Mouse (Mus musculus) CH12.LX (cell line): ENCODE results near the gene Eif2ak3. TPM values are rescaled to one million over a fixed set of nuclear protein-coding genes. Genes with fewer than 3 reads are reported as not detected.
A peak's percentile ranks its signal among the peaks of the same experiment; 100 is the strongest.

Experiments used
- DNase-seq: peaks from one replicate; pipeline ENCODE4 v3.0.0-alpha.2; 2013; ENCODE audit errors: extremely low read depth
- H3K27ac ChIP-seq: 2 replicates; pipeline ENCODE4 v1.5.1; 2012; ENCODE audit warnings: low read depth, mild to moderate bottlenecking, control low read depth, moderate library complexity; ENCODE audit not compliant: insufficient read depth
- H3K27me3 ChIP-seq: replicated peaks from 2 replicates; pipeline ENCODE3; 2012; ENCODE audit warnings: inconsistent platforms
- H3K36me3 ChIP-seq, 2 experiments: replicated peaks in 1 of 2; 2 replicates each; pipeline versions ENCODE3 to v1.6.1; 2012; ENCODE audit warnings: inconsistent platforms in 1 of 2, low read length in 1 of 2, mild to moderate bottlenecking in 1 of 2, mixed read lengths in 1 of 2, moderate library complexity in 1 of 2; ENCODE audit not compliant: control insufficient read depth in 1 of 2, insufficient read depth in 1 of 2
- H3K4me1 ChIP-seq, 2 experiments: 2 replicates each; pipeline ENCODE4 v1.6.1; 2012; ENCODE audit warnings: inconsistent platforms in 1 of 2, moderate library complexity in 1 of 2; ENCODE audit not compliant: insufficient read depth in 2 of 2, control insufficient read depth in 1 of 2
- H3K4me2 ChIP-seq: 2 replicates; pipeline ENCODE4 v1.6.1; 2012; ENCODE audit warnings: low read depth, mild to moderate bottlenecking, control low read depth; ENCODE audit not compliant: poor library complexity, insufficient read depth, severe bottlenecking
- H3K4me3 ChIP-seq, 3 experiments: fragments of 150-350 bp in 1 of 3; sonication (generic) in 1 of 3; replicated peaks in 1 of 3; 2 replicates each; pipeline versions ENCODE3 to v1.5.1; 2011 to 2012; ENCODE audit warnings: low read depth in 2 of 3, low read length in 2 of 3, mild to moderate bottlenecking in 2 of 3, moderate library complexity in 2 of 3, control low read depth in 1 of 3, improper control_type of control experiment in 1 of 3, inconsistent platforms in 1 of 3, mixed read lengths in 1 of 3; ENCODE audit not compliant: poor library complexity in 1 of 3
- H3K79me2 ChIP-seq: replicated peaks from 2 replicates; pipeline ENCODE4 v1.6.1; 2012; ENCODE audit warnings: mild to moderate bottlenecking, moderate library complexity; ENCODE audit not compliant: control insufficient read depth, poor library complexity, insufficient read depth, severe bottlenecking; ENCODE audit errors: extremely low read depth
- H3K9ac ChIP-seq: 2 replicates; pipeline ENCODE4 v1.6.1; 2012; ENCODE audit warnings: low read depth, mild to moderate bottlenecking, control low read depth, moderate library complexity; ENCODE audit not compliant: insufficient read depth
- H3K9me3 ChIP-seq: replicated peaks from 2 replicates; pipeline ENCODE3; 2012; ENCODE audit warnings: low read length, inconsistent platforms, mixed read lengths
- BHLHE40 ChIP-seq: IDR thresholded peaks from 2 replicates; pipeline ENCODE4 v1.6.1; 2011; ENCODE audit warnings: mild to moderate bottlenecking, low read depth, low read length, improper control_type of control experiment
- CTCF ChIP-seq, 2 experiments: IDR thresholded peaks in 1 of 2; conservative IDR thresholded peaks in 1 of 2; 2 replicates each; pipeline ENCODE4 v1.5.1; 2011 to 2012; ENCODE audit warnings: low read depth in 2 of 2, low read length in 2 of 2, improper control_type of control experiment in 1 of 2, inconsistent platforms in 1 of 2, mild to moderate bottlenecking in 1 of 2, moderate library complexity in 1 of 2
- E2F4 ChIP-seq: IDR thresholded peaks from 2 replicates; pipeline ENCODE4 v1.6.1; 2011; ENCODE audit warnings: low read depth, low read length, improper control_type of control experiment; ENCODE audit not compliant: insufficient replicate concordance
- ELF1 ChIP-seq: IDR thresholded peaks from 2 replicates; pipeline ENCODE4 v1.6.1; 2014; ENCODE audit warnings: low read depth, mild to moderate bottlenecking, inconsistent platforms, low read length, improper control_type of control experiment
- EP300 ChIP-seq: IDR thresholded peaks from 2 replicates; pipeline ENCODE4 v1.6.1; 2011; ENCODE audit warnings: low read length, improper control_type of control experiment
- GABPA ChIP-seq: IDR thresholded peaks from 2 replicates; pipeline ENCODE4 v1.6.1; 2012; ENCODE audit warnings: low read depth, low read length, improper control_type of control experiment, inconsistent platforms; ENCODE audit not compliant: insufficient replicate concordance
- HCFC1 ChIP-seq: IDR thresholded peaks from 2 replicates; pipeline ENCODE4 v1.6.1; 2012; ENCODE audit warnings: low read depth, mild to moderate bottlenecking, inconsistent platforms, low read length, improper control_type of control experiment
- IRF4 ChIP-seq: IDR thresholded peaks from 2 replicates; pipeline ENCODE4 v1.6.1; 2014; ENCODE audit warnings: low read depth, mild to moderate bottlenecking, inconsistent platforms, low read length, improper control_type of control experiment
- JUN ChIP-seq: IDR thresholded peaks from 2 replicates; pipeline ENCODE4 v1.6.1; 2011; ENCODE audit warnings: low read depth, mild to moderate bottlenecking, low read length, improper control_type of control experiment, moderate library complexity; ENCODE audit not compliant: insufficient read depth
- KAT2A ChIP-seq: IDR thresholded peaks from 2 replicates; pipeline ENCODE4 v1.6.1; 2012; ENCODE audit warnings: low read length, improper control_type of control experiment, inconsistent platforms; ENCODE audit not compliant: insufficient replicate concordance
- MAFK ChIP-seq: IDR thresholded peaks from 2 replicates; pipeline ENCODE4 v1.6.1; 2011; ENCODE audit warnings: low read length, improper control_type of control experiment; ENCODE audit not compliant: insufficient replicate concordance
- MAZ ChIP-seq: IDR thresholded peaks from 2 replicates; pipeline ENCODE4 v1.6.1; 2012; ENCODE audit warnings: low read depth, mild to moderate bottlenecking, inconsistent platforms, low read length, improper control_type of control experiment, moderate library complexity
- MXI1 ChIP-seq: IDR thresholded peaks from 2 replicates; pipeline ENCODE4 v1.6.1; 2011; ENCODE audit warnings: mild to moderate bottlenecking, low read depth, low read length, improper control_type of control experiment
- MYC ChIP-seq: IDR thresholded peaks from 2 replicates; pipeline ENCODE4 v1.6.1; 2011; ENCODE audit warnings: low read depth, mild to moderate bottlenecking, improper control_type of control experiment, low read length
- NRF1 ChIP-seq: IDR thresholded peaks from 2 replicates; pipeline ENCODE4 v1.6.1; 2014; ENCODE audit warnings: low read depth, mild to moderate bottlenecking, inconsistent platforms, low read length, improper control_type of control experiment, moderate library complexity
- RAD21 ChIP-seq: IDR thresholded peaks from 2 replicates; pipeline ENCODE4 v1.6.1; 2011; ENCODE audit warnings: low read depth, mild to moderate bottlenecking, low read length, improper control_type of control experiment, moderate library complexity
- RCOR1 ChIP-seq: conservative IDR thresholded peaks from 2 replicates; pipeline ENCODE4 v1.6.1; 2012; ENCODE audit warnings: low read depth, mild to moderate bottlenecking, inconsistent platforms, low read length, improper control_type of control experiment
- SIN3A ChIP-seq: IDR thresholded peaks from 2 replicates; pipeline ENCODE4 v1.6.1; 2012; ENCODE audit warnings: low read length, improper control_type of control experiment, inconsistent platforms
- SMC3 ChIP-seq: IDR thresholded peaks from 2 replicates; pipeline ENCODE4 v1.6.1; 2011; ENCODE audit warnings: low read depth, low read length, improper control_type of control experiment
- UBTF ChIP-seq: IDR thresholded peaks from 2 replicates; pipeline ENCODE4 v1.6.1; 2012; ENCODE audit warnings: low read depth, mild to moderate bottlenecking, inconsistent platforms, low read length, improper control_type of control experiment, moderate library complexity
- USF2 ChIP-seq: conservative IDR thresholded peaks from 2 replicates; pipeline ENCODE4 v1.6.1; 2011; ENCODE audit warnings: low read depth, low read length, improper control_type of control experiment
- ZC3H11A ChIP-seq: IDR thresholded peaks from 2 replicates; pipeline ENCODE4 v1.6.1; 2012; ENCODE audit warnings: low read depth, mild to moderate bottlenecking, inconsistent platforms, low read length, improper control_type of control experiment
- ZNF384 ChIP-seq: IDR thresholded peaks from 2 replicates; pipeline ENCODE4 v1.6.1; 2012; ENCODE audit warnings: low read depth, low read length, improper control_type of control experiment, inconsistent platforms
- dilution Hi-C: fragments of 300-500 bp; cut with MboI; formaldehyde crosslinking; loops from 2 replicates; pipeline ENCODE4 v1.14.3; 2020; ENCODE audit warnings: low sequenced_read_pairs; ENCODE audit not compliant: extremely low pct_unique_long_range_greater_than_20kb, extremely low pct_ligation_motif_present
- in situ Hi-C: fragments of 300-500 bp; cut with MboI; formaldehyde crosslinking; loops from 3 replicates; pipeline ENCODE4 v1.14.3; 2019; ENCODE audit warnings: low sequenced_read_pairs, low pct_ligation_motif_present, low pct_unique_long_range_greater_than_20kb, mixed read lengths
- polyA plus RNA-seq: library from polyadenylated mRNA; unstranded; fragments of >175 nt; gene quantifications from 2 replicates; pipeline ENCODE4 v1.2.1, GENCODE M21; 2012; ENCODE audit warnings: low read depth; ENCODE audit not compliant: insufficient read length
- total RNA-seq, 2 experiments: library from RNA; depleted of rRNA; stranded (reverse); fragments of 300-350 nt in 1 of 2; fragments of >200 nt in 1 of 2; gene quantifications; 2 replicates each; pipeline ENCODE4 v1.2.3; 2012 to 2014

Gene Eif2ak3
- total and polyA plus RNA-seq, 3 experiments: 21.2 to 38.9 (median 23.1) TPM

- Histone ChIP-seq H3K9me3 (no peaks in the 10 kb centered on the region), H3K27me3 (no peaks in the 10 kb centered on the region), H3K36me3 (peaks cover 56 to 76% of the 10 kb centered on the region in 2 experiments), H3K4me1 (peaks cover 2 to 14% of the 10 kb centered on the region in 2 experiments; a peak in 3 of 4 replicates), H3K9ac (no peak overlapping the region), H3K27ac (no peak overlapping the region), H3K79me2 (peaks cover 5% of the 10 kb centered on the region), H3K4me3 (no peak overlapping the region), H3K4me2 (no peak overlapping the region)
- dilution Hi-C loops: no loop called here
- TF ChIP-seq EP300: no peak
- TF ChIP-seq RAD21: peak; percentile 91
- TF ChIP-seq SMC3: peak; percentile 96
- TF ChIP-seq UBTF: no peak
- peak; percentile 94 for TF ChIP-seq CTCF (conservative IDR thresholded peaks at IDR 0.05 in 1 of 2, IDR thresholded peaks at IDR 0.05 in 1 of 2; ENCODE audit: low read depth in 2 of 2, low read length in 2 of 2)
- peak; percentile 87 for TF ChIP-seq ZC3H11A
- TF ChIP-seq MAFK: peak; percentile 68; the same call in 1 of the 2 replicates
- TF ChIP-seq HCFC1: no peak
- TF ChIP-seq SIN3A: peak; percentile 31; the same call in 1 of the 2 replicates
- no peak for TF ChIP-seq E2F4
- TF ChIP-seq IRF4: no peak; the same call in 1 of the 2 replicates
- TF ChIP-seq MYC: peak; percentile 24; the same call in 1 of the 2 replicates
- in situ Hi-C loops: no loop called here
- DNase-seq: peak; percentile 76
Observed at GRCm38 (mm10) chr6:70880714-70881304, 36.5 kb downstream of the Eif2ak3 start.

GRCm38 (mm10) chr6:70887993-70888392 is 43.7 kb downstream of the Eif2ak3 start:
- Histone ChIP-seq H3K4me2 (no peak overlapping the region), H3K36me3 (peaks cover 85 to 90% of the 10 kb centered on the region in 2 experiments), H3K9ac (no peak overlapping the region), H3K27ac (no peak overlapping the region), H3K27me3 (no peaks in the 10 kb centered on the region), H3K9me3 (no peaks in the 10 kb centered on the region), H3K79me2 (peaks cover 5% of the 10 kb centered on the region; the same call in 1 of the 2 replicates), H3K4me1 (peaks cover 3 to 8% of the 10 kb centered on the region in 2 experiments; a peak in 2 of 4 replicates), H3K4me3 (no peak overlapping the region)
- DNase-seq: no peak
- TF ChIP-seq USF2: no peak
- no peak for TF ChIP-seq NRF1
- TF ChIP-seq E2F4: no peak
- no peak for TF ChIP-seq ZNF384
- no peak for TF ChIP-seq ZC3H11A
- no peak for TF ChIP-seq MXI1
- no peak for TF ChIP-seq MAZ
- no peak for TF ChIP-seq IRF4
- TF ChIP-seq BHLHE40: no peak
- no peak for TF ChIP-seq ELF1
- no peak for TF ChIP-seq KAT2A
- TF ChIP-seq RCOR1: no peak
- no peak for TF ChIP-seq MYC
- TF ChIP-seq GABPA: no peak
- no peak for TF ChIP-seq JUN
- TF ChIP-seq SIN3A: no peak
- in situ Hi-C loops: no loop called here
- dilution Hi-C loops: no loop called here
